Mouse (Mus musculus): ENCODE measurements around the gene Olfr450. TPM values are rescaled to one million over a fixed set of nuclear protein-coding genes. Genes with fewer than 3 reads are reported as not detected.

Olfr450 gene
- total RNA-seq (2023) = not detected in 4 replicates

GRCm38 (mm10) chr6:42811639-42812038 lies at the start of gene Olfr450:
Gene Olfr450, plus strand, starts transcription at chr6:42811939.

GRCm38 (mm10) chr6:42784793-42785192 lies 26.9 kb upstream of the Olfr450 start, which contains the start of gene Olfr452:
Gene Olfr452, plus strand, starts transcription at chr6:42785093.

GRCm38 (mm10) chr6:42834084-42834483 lies 22.3 kb downstream of the Olfr450 start, which contains the start of gene Olfr449:
Gene Olfr449, plus strand, starts transcription at chr6:42834384.

Other genes with a start within 250 kb of the Olfr450 start
- not detected in 4 replicates for gene Tcaf3, start 214.2 kb upstream of the Olfr450 start, total RNA-seq (2023)
- not detected in 4 replicates for gene Tcaf2, start 166.7 kb upstream of the Olfr450 start, total RNA-seq (2023)
- gene Tcaf1, start 101.9 kb upstream of the Olfr450 start, total RNA-seq (2023) = not detected in 4 replicates
- not detected in 4 replicates for gene Olfr453, start 72.6 kb upstream of the Olfr450 start, total RNA-seq (2023)
- not detected in 4 replicates for gene Olfr38, start 55.5 kb upstream of the Olfr450 start, total RNA-seq (2023)
- gene Olfr452, start 26.8 kb upstream of the Olfr450 start, total RNA-seq (2023) = not detected in 4 replicates
- gene Olfr449, start 22.4 kb downstream of the Olfr450 start, total RNA-seq (2023) = not detected in 4 replicates
- not detected in 4 replicates for gene Olfr448, start 78.5 kb downstream of the Olfr450 start, total RNA-seq (2023)
- gene Olfr447, start 96.9 kb downstream of the Olfr450 start, total RNA-seq (2023) = not detected in 4 replicates
- not detected in 4 replicates for gene Olfr446, start 109.4 kb downstream of the Olfr450 start, total RNA-seq (2023)
- gene Olfr444, start 137.1 kb downstream of the Olfr450 start, total RNA-seq (2023) = not detected in 4 replicates

Data from B cell, adult 62 days (primary cell).